Mouse (Mus musculus) neural tube, embryonic 12.5 days (tissue): Measurements from ENCODE around the gene Ippk. TPM values are rescaled to one million over a fixed set of nuclear protein-coding genes. Genes with fewer than 3 reads are reported as not detected.

Source experiments
- ATAC-seq: fragments of 200-750 bp; cut with Nextera tagmentation; 2 replicates; pipeline ENCODE4 v1.8.0; 2017; ENCODE audit warnings: low read depth, mild to moderate bottlenecking, moderate TSS enrichment, moderate library complexity; ENCODE audit not compliant: low FRiP score
- H3K27ac ChIP-seq: fragments of 300-500 bp; sonication (generic); 2 replicates; pipeline ENCODE4 v1.5.1; 2016
- H3K27me3 ChIP-seq: fragments of 300-500 bp; sonication (generic); replicated peaks from 2 replicates; pipeline ENCODE4 v1.6.1; 2016; ENCODE audit warnings: mild to moderate bottlenecking
- H3K36me3 ChIP-seq: fragments of 300-500 bp; sonication (generic); 2 replicates; pipeline ENCODE4 v1.6.1; 2016; ENCODE audit warnings: mild to moderate bottlenecking
- H3K4me1 ChIP-seq: fragments of 300-500 bp; sonication (generic); 2 replicates; pipeline ENCODE4 v1.6.1; 2016
- H3K4me2 ChIP-seq: fragments of 300-500 bp; sonication (generic); replicated peaks from 2 replicates; pipeline ENCODE4 v1.6.1; 2016; ENCODE audit warnings: mild to moderate bottlenecking
- H3K4me3 ChIP-seq: fragments of 300-500 bp; sonication (generic); 2 replicates; pipeline ENCODE4 v1.5.1; 2016
- H3K9ac ChIP-seq: fragments of 300-500 bp; sonication (generic); 2 replicates; pipeline ENCODE4 v1.6.1; 2016; ENCODE audit warnings: mild to moderate bottlenecking
- H3K9me3 ChIP-seq: fragments of 300-500 bp; sonication (generic); 2 replicates; pipeline ENCODE4 v1.6.1; 2016; ENCODE audit warnings: mild to moderate bottlenecking
- WGBS: fragments of 180-500 bp; shearing (Covaris S2); methylation state at CpG from one replicate; pipeline ENCODE4 v1.1.7; 2016; 5-methylcytosine and 5-hydroxymethylcytosine counted together
- polyA plus RNA-seq: library from polyadenylated mRNA; unstranded; fragments of >200 nt; fragmentation: Nextera tagmentation; extraction: Ambion mirVana; gene quantifications from 2 replicates; pipeline ENCODE4 v1.2.1, GENCODE M21; 2016

Ippk gene
- polyA plus RNA-seq, 1 experiment from 2014 or later, result 16.3 TPM

DNA sequence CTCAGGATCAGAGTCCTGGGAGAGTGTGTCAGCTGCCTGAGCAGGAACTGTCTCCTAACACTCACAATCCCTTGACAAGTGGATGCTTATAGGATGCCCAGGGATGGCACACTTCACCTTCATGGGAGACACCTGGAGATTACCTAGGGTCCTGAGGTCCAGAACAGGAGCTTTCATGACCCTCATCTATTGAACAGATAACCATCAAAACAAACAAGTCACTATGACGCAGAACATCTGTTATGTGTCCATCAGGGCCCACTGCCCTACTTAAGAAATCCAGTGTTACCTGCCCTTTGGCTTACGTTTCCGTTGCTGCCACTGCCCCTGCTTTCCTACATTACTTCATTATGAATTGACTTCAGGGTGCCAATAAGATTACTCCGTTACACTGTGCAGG, 84.7 kb downstream of the Ippk start:
- Histone ChIP-seq H3K27me3 (no peaks in the 10 kb centered on the region), H3K4me1 (no peaks in the 10 kb centered on the region), H3K9ac (no peak overlapping the region), H3K27ac (no peak overlapping the region), H3K36me3 (no peaks in the 10 kb centered on the region), H3K4me3 (no peak overlapping the region), H3K4me2 (no peak overlapping the region), H3K9me3 (no peaks in the 10 kb centered on the region)
- WGBS, result 97% methylated on average over 4 of the region's 4 CpGs
- ATAC-seq, result no peak

DNA sequence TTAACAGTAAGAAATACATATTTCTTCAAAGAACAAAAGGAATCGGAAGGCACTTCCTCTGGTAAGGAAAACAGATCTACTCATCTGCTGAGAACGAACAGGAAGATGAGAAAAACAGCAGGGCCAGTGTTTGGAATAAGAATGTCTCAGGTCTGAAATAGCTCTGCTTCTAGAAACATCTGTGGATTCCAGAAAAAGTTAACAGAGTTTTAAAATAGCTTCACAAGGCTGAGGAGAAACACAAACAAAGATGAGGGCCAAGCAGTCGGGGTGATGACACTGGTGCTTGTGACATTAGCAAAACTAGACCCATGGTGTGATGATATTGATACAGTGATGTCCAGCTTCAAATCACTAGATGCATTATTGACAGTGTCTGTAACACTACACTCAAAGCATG, 86.1 kb downstream of the Ippk start:
- no peak for ATAC-seq
- WGBS, result 72% methylated on average over 3 of the region's 3 CpGs
- H3K27ac ChIP-seq, result no peak overlapping the region
- no peak overlapping the region for H3K9ac ChIP-seq
- H3K4me3 ChIP-seq, result no peak overlapping the region
- no peak overlapping the region for H3K4me2 ChIP-seq
- no peaks in the 10 kb centered on the region for H3K9me3 ChIP-seq
- H3K36me3 ChIP-seq, result no peaks in the 10 kb centered on the region
- no peaks in the 10 kb centered on the region for H3K4me1 ChIP-seq
- H3K27me3 ChIP-seq, result no peaks in the 10 kb centered on the region

Other genes starting within 250 kb of the Ippk start
- gene Ninj1, start 233.8 kb upstream of the Ippk start, polyA plus RNA-seq, result 18.5 and 21.0 TPM in 2 replicates
- gene Card19, start 205.2 kb upstream of the Ippk start, polyA plus RNA-seq, result 29.0 and 32.0 TPM in 2 replicates
- gene Susd3, start 172.5 kb upstream of the Ippk start, polyA plus RNA-seq, result 0.68 and 0.70 TPM in 2 replicates
- 2.6 and 2.7 TPM in 2 replicates for gene Fgd3, start 100.9 kb upstream of the Ippk start, polyA plus RNA-seq
- gene Bicd2, start 79.7 kb upstream of the Ippk start, polyA plus RNA-seq, result 44.5 and 49.9 TPM in 2 replicates
- gene Tes3-ps, start 72.1 kb downstream of the Ippk start, polyA plus RNA-seq, result 0.90 and 1.00 TPM in 2 replicates
- gene Ecm2, start 83.6 kb downstream of the Ippk start, polyA plus RNA-seq, result 0.42 and 0.60 TPM in 2 replicates
- gene Aspn, start 123.2 kb downstream of the Ippk start, polyA plus RNA-seq, result 0.34 and 0.57 TPM in 2 replicates
- gene Omd, start 161.2 kb downstream of the Ippk start, polyA plus RNA-seq, result 0.35 and 0.42 TPM in 2 replicates
- 5.4 and 6.0 TPM in 2 replicates for gene Ogn, start 186.8 kb downstream of the Ippk start, polyA plus RNA-seq
- gene Cenpp, start 231.5 kb downstream of the Ippk start, polyA plus RNA-seq, result 18.3 and 18.7 TPM in 2 replicates
- gene Nol8, start 231.8 kb downstream of the Ippk start, polyA plus RNA-seq, result 20.1 and 22.0 TPM in 2 replicates